Mouse (Mus musculus) kidney, adult 18-20 months (tissue): ENCODE data around the gene Rchy1.

Experiments used
- DNase-seq: peaks from one replicate; pipeline ENCODE4 v3.0.0; 2021

Gene Rchy1

GRCm38 (mm10) chr5:91962639-91963440 lies at the start of gene Rchy1:
Rchy1 (minus strand) TSS chr5:91963068.
- DNase-seq, result peak; percentile 96

- DNase-seq, result no peak
Measured at GRCm38 (mm10) chr5:92011756-92012155, 48.9 kb upstream of the Rchy1 start.

GRCm38 (mm10) chr5:92009827-92010226 lies 47.0 kb upstream of the Rchy1 start:
- DNase-seq, result no peak

- DNase-seq, result no peak
Measured at GRCm38 (mm10) chr5:92003011-92003410, 40.1 kb upstream of the Rchy1 start.

- DNase-seq, result no peak
Measured at GRCm38 (mm10) chr5:92000770-92001169, 37.9 kb upstream of the Rchy1 start.

- DNase-seq, result no peak
Measured at GRCm38 (mm10) chr5:91994546-91994945, 31.7 kb upstream of the Rchy1 start.

GRCm38 (mm10) chr5:91993061-91993460 lies 30.2 kb upstream of the Rchy1 start:
- DNase-seq, result no peak

- no peak for DNase-seq
Measured at GRCm38 (mm10) chr5:91991191-91991937, 28.5 kb upstream of the Rchy1 start.

GRCm38 (mm10) chr5:91989261-91989660 lies 26.4 kb upstream of the Rchy1 start:
- DNase-seq, result no peak

- no peak for DNase-seq
Measured at GRCm38 (mm10) chr5:91987799-91988198, 24.9 kb upstream of the Rchy1 start.

GRCm38 (mm10) chr5:91987236-91987635 lies 24.4 kb upstream of the Rchy1 start, which contains the start of gene Odaph:
Odaph (plus strand) TSS chr5:91987475.
- DNase-seq, result no peak

- no peak for DNase-seq
Measured at GRCm38 (mm10) chr5:91985721-91986120, 22.9 kb upstream of the Rchy1 start.

- DNase-seq, result no peak
Measured at GRCm38 (mm10) chr5:91983490-91983889, 20.6 kb upstream of the Rchy1 start.

- DNase-seq, result no peak
Measured at GRCm38 (mm10) chr5:91981176-91981840, 18.4 kb upstream of the Rchy1 start.

GRCm38 (mm10) chr5:91977397-91977770 lies 14.5 kb upstream of the Rchy1 start:
- DNase-seq, result no peak

- no peak for DNase-seq
Measured at GRCm38 (mm10) chr5:91976566-91977396, 13.9 kb upstream of the Rchy1 start.

- DNase-seq, result no peak
Measured at GRCm38 (mm10) chr5:91975758-91976157, 12.9 kb upstream of the Rchy1 start.

GRCm38 (mm10) chr5:91974002-91974401 lies 11.1 kb upstream of the Rchy1 start:
- DNase-seq, result no peak

GRCm38 (mm10) chr5:91972046-91972445 lies 9.2 kb upstream of the Rchy1 start:
- no peak for DNase-seq

- no peak for DNase-seq
Measured at GRCm38 (mm10) chr5:91962259-91962638, 619 bp downstream of the Rchy1 start.

- peak; percentile 12 for DNase-seq
Measured at GRCm38 (mm10) chr5:91961370-91961769, 1.5 kb downstream of the Rchy1 start.

GRCm38 (mm10) chr5:91960606-91961254 lies 2.1 kb downstream of the Rchy1 start:
- no peak for DNase-seq
